Mouse (Mus musculus): ENCODE data around the gene Itsn1. TPM values are rescaled to one million over a fixed set of nuclear protein-coding genes. Genes with fewer than 3 reads are reported as not detected.
A peak's percentile ranks its signal among the peaks of the same experiment; 100 is the strongest.

Gene Itsn1
- total RNA-seq, 4 experiments from 2014 or later = 141 to 206 (median 179) TPM

- DNase-seq (ENCODE audit: low spot score in 2 of 2) = no peak
Observed at GRCm38 (mm10) chr16:91768586-91768985, 39.5 kb downstream of the Itsn1 start.

GRCm38 (mm10) chr16:91769911-91770310 lies 40.8 kb downstream of the Itsn1 start:
- DNase-seq (ENCODE audit: low spot score in 2 of 2) = no peak

- no peak for DNase-seq (ENCODE audit: low spot score in 2 of 2)
Observed at GRCm38 (mm10) chr16:91770662-91771061, 41.6 kb downstream of the Itsn1 start.

- DNase-seq (ENCODE audit: low spot score in 2 of 2) = no peak
Observed at GRCm38 (mm10) chr16:91771334-91771733, 42.3 kb downstream of the Itsn1 start.

GRCm38 (mm10) chr16:91772586-91772985 lies 43.5 kb downstream of the Itsn1 start:
- DNase-seq (ENCODE audit: low spot score in 2 of 2) = no peak

- no peak for DNase-seq (ENCODE audit: low spot score in 2 of 2)
Observed at GRCm38 (mm10) chr16:91779576-91779975, 50.5 kb downstream of the Itsn1 start.

GRCm38 (mm10) chr16:91780151-91780550 lies 51.1 kb downstream of the Itsn1 start:
- DNase-seq (ENCODE audit: low spot score in 2 of 2) = no peak

GRCm38 (mm10) chr16:91780826-91781225 lies 51.7 kb downstream of the Itsn1 start:
- no peak for DNase-seq (ENCODE audit: low spot score in 2 of 2)

GRCm38 (mm10) chr16:91783191-91783590 lies 54.1 kb downstream of the Itsn1 start:
- no peak for DNase-seq (ENCODE audit: low spot score in 2 of 2)

GRCm38 (mm10) chr16:91784298-91784697 lies 55.2 kb downstream of the Itsn1 start:
- DNase-seq (ENCODE audit: low spot score in 2 of 2) = no peak

GRCm38 (mm10) chr16:91786425-91786824 lies 57.3 kb downstream of the Itsn1 start:
- DNase-seq (ENCODE audit: low spot score in 2 of 2) = peak in 1 of 2 experiments; percentile 57

- no peak for DNase-seq (ENCODE audit: low spot score in 2 of 2)
Observed at GRCm38 (mm10) chr16:91789728-91790127, 60.6 kb downstream of the Itsn1 start.

- no peak for DNase-seq (ENCODE audit: low spot score in 2 of 2)
Observed at GRCm38 (mm10) chr16:91792477-91793196, 63.6 kb downstream of the Itsn1 start.

- no peak for DNase-seq (ENCODE audit: low spot score in 2 of 2)
Observed at GRCm38 (mm10) chr16:91793507-91794278, 64.6 kb downstream of the Itsn1 start.

- no peak for DNase-seq (ENCODE audit: low spot score in 2 of 2)
Observed at GRCm38 (mm10) chr16:91794306-91794705, 65.2 kb downstream of the Itsn1 start.

- DNase-seq (ENCODE audit: low spot score in 2 of 2) = no peak
Observed at GRCm38 (mm10) chr16:91795044-91795443, 66.0 kb downstream of the Itsn1 start.

- DNase-seq (ENCODE audit: low spot score in 2 of 2) = no peak
Observed at GRCm38 (mm10) chr16:91795606-91796005, 66.5 kb downstream of the Itsn1 start.

GRCm38 (mm10) chr16:91801426-91801825 lies 72.3 kb downstream of the Itsn1 start:
- no peak for DNase-seq (ENCODE audit: low spot score in 2 of 2)

GRCm38 (mm10) chr16:91802461-91803062 lies 73.5 kb downstream of the Itsn1 start:
- no peak for DNase-seq (ENCODE audit: low spot score in 2 of 2)

GRCm38 (mm10) chr16:91804418-91804817 lies 75.3 kb downstream of the Itsn1 start:
- no peak for DNase-seq (ENCODE audit: low spot score in 2 of 2)

GRCm38 (mm10) chr16:91804831-91805230 lies 75.8 kb downstream of the Itsn1 start:
- DNase-seq (ENCODE audit: low spot score in 2 of 2) = no peak

GRCm38 (mm10) chr16:91810235-91810634 lies 81.2 kb downstream of the Itsn1 start:
- no peak for DNase-seq (ENCODE audit: low spot score in 2 of 2)
